Mouse (Mus musculus) heart, postnatal 0 days (tissue): ENCODE data around the gene Zcchc2.

ENCODE experiments used
- CTCF ChIP-seq: IDR thresholded peaks from 2 replicates; pipeline ENCODE4 v1.5.1; 2016; ENCODE audit warnings: antibody characterized with exemption, control low read depth, low read depth
- EP300 ChIP-seq: IDR thresholded peaks from 2 replicates; pipeline ENCODE4 v1.6.1; 2016; ENCODE audit warnings: antibody characterized with exemption, low read depth

DNA sequence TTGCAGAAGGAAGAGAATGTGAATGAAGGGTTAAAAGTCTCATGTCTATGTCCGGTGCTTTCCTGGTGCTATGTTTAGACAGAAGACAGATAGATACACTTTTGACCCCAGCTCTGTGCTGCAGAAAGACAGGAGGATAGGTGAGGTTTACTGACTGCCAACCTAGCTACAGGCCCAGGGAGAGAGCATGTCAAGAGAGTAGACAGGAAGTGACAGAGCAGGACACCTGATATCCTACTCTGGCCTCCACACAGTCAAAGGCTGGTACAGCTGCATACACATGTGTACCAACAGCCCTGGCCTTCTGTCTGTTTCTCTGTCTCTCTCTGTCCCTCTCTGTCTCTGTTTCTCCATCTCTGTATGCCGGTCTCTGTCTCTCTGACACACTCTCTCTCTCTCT, 16.2 kb upstream of the Zcchc2 start:
- TF ChIP-seq CTCF (no peak), EP300 (no peak)
